Mouse (Mus musculus): ENCODE data around the gene Pnisr.
A peak's percentile ranks its signal among the peaks of the same experiment; 100 is the strongest.

DNA sequence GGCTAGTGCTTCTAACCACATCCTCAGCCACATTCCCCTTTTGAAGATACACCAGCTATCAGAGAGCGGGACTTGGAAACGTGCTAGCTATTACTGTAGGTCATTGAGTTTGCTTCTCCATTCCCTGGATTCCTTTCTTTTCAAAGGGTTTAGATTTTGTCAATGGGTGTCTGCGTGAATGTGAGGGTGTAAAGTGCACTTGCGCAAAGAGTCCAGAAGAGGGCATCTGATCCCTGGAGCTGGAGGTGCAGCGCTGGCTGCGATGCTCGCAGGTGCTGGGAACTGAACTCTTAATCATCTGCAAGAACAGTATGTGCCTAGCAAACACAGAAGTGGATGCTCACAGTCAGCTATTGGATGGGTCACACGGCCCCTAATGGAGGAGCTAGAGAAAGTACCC is 14.5 kb upstream of the Pnisr start:
- TF ChIP-seq CTCF (conservative IDR thresholded peaks at IDR 0.05; ENCODE audit: low read length) (peak; percentile 63), POU5F1 (IDR thresholded peaks at IDR 0.05; ENCODE audit: borderline replicate concordance, low read length) (no peak), NANOG (IDR thresholded peaks at IDR 0.05; ENCODE audit: borderline replicate concordance, low read length) (no peak)
